Mouse (Mus musculus) right cerebral cortex, postnatal 4 days (tissue): Measurements from ENCODE around the gene Bex6.
"Not testable (repeated sequence)": the region's sequence is repeated elsewhere in the genome, so short reads cannot be mapped to it uniquely, and the experiment has no call there.

Experiments
- DNase-seq: peaks from one replicate; pipeline ENCODE4 v3.0.0-alpha.2; 2022

Gene Bex6

GRCm38 (mm10) chr16:32174340-32175005 is 5.2 kb upstream of the Bex6 start:
- DNase-seq: no peak

- DNase-seq: no peak
Observed at GRCm38 (mm10) chr16:32175029-32175428, 4.6 kb upstream of the Bex6 start.

GRCm38 (mm10) chr16:32176896-32177686 is 2.5 kb upstream of the Bex6 start:
- DNase-seq: no peak

- no peak for DNase-seq
Observed at GRCm38 (mm10) chr16:32186056-32186455, 6.4 kb downstream of the Bex6 start.

GRCm38 (mm10) chr16:32189109-32189508 is 9.5 kb downstream of the Bex6 start:
- DNase-seq: no peak

GRCm38 (mm10) chr16:32190011-32190441 is 10.4 kb downstream of the Bex6 start:
- no peak for DNase-seq

GRCm38 (mm10) chr16:32200256-32201003 is 20.8 kb downstream of the Bex6 start:
- no peak for DNase-seq

GRCm38 (mm10) chr16:32201004-32201325 is 21.3 kb downstream of the Bex6 start:
- no peak for DNase-seq

- DNase-seq: peak; percentile 32
Observed at GRCm38 (mm10) chr16:32202681-32203080, 23.1 kb downstream of the Bex6 start.

- DNase-seq: no peak
Observed at GRCm38 (mm10) chr16:32204902-32205301, 25.3 kb downstream of the Bex6 start.

GRCm38 (mm10) chr16:32214156-32214555 is 34.5 kb downstream of the Bex6 start:
- no peak for DNase-seq

- no peak for DNase-seq
Observed at GRCm38 (mm10) chr16:32214804-32215576, 35.4 kb downstream of the Bex6 start.

- no peak for DNase-seq
Observed at GRCm38 (mm10) chr16:32221803-32222202, 42.2 kb downstream of the Bex6 start.

GRCm38 (mm10) chr16:32222399-32222798 is 42.8 kb downstream of the Bex6 start:
- DNase-seq: no peak

- not testable (repeated sequence) for DNase-seq
Observed at GRCm38 (mm10) chr16:32232050-32232449, 52.4 kb downstream of the Bex6 start.
